Mouse (Mus musculus): ENCODE measurements around the gene Gm28363. TPM values are rescaled to one million over a fixed set of nuclear protein-coding genes. Genes with fewer than 3 reads are reported as not detected.

Gene Gm28363
- polyA plus RNA-seq (2012; rRNA removed), result not detected in 2 replicates

DNA sequence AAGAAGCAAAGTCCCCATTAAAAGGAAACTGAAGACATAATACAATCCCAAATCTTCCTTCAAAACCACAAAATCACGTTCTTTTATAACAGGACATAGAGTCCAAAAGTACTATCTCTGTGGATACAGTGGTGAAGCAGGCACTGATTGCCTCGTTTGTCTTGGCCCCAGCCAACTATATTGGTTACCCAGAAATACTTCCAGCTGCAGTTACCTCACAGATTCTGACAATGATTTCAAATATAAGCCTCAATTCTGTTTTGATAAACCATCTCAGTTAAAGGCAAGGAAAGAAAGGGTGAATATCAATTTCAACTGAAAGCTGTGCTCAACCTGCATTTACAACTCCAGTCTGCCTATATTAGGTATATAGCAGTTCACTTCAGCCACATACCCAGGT, at the start of gene Gm28363:
Gm28363 (plus strand) TSS at position 301 of the 400 bp plus-strand sequence.

Other genes with a start within 250 kb of the Gm28363 start
- gene B020011L13Rik, start 84.0 kb downstream of the Gm28363 start, polyA plus RNA-seq (2012; rRNA removed), result not detected in 2 replicates
- gene Gm28360, start 132.9 kb downstream of the Gm28363 start, polyA plus RNA-seq (2012; rRNA removed), result not detected in 2 replicates
- not detected in 2 replicates for gene Gm28168, start 230.9 kb downstream of the Gm28363 start, polyA plus RNA-seq (2012; rRNA removed)